Mouse (Mus musculus): ENCODE measurements around the gene Ngly1. TPM values are rescaled to one million over a fixed set of nuclear protein-coding genes. Genes with fewer than 3 reads are reported as not detected.

Ngly1 gene
- polyA plus RNA-seq, 1 experiment from 2014 or later, result 30.4 TPM

DNA sequence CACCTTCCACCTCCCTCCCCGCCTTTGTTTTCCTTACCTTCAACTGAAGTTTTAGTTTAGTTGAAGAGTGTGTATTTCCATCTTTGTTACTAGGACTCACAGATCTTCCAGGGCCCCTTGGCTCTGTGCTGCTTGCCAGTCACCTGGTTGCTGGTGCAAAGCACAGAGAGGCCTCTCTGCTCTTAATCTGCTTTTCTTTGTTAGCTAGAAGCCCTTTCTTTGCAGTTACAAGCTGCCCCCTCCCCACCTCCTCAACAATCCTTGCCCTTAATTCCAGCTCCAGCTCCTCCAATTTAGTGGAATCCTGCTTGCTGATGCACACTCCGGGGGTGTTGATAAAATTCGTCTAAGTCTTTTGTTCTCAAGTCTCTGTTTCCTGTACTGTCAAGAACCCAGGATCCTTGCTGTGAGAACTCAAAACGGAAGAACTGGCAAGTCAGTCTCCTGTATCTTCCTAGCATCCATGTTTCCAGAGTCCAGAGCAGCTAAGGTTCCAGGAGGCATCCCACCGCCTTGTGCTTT lies 79.9 kb downstream of the Ngly1 start:
- Histone ChIP-seq H3K4me1 (ENCODE audit: insufficient read depth) (peaks cover 6% of the 10 kb centered on the region; the same call in 1 of the 2 replicates), H3K4me3 (ENCODE audit: low read depth, low read length) (no peak overlapping the region), H3K4me2 (no peak overlapping the region), H3K9ac (no peak overlapping the region; the same call in 1 of the 2 replicates), H3K9me3 (ENCODE audit: low read depth, low read length) (no peaks in the 10 kb centered on the region), H3K27ac (ENCODE audit: low read depth) (peak overlapping the region; percentile 42; the same call in 1 of the 2 replicates), H3K27me3 (ENCODE audit: insufficient read depth, low read length) (no peaks in the 10 kb centered on the region), H3K36me3 (ENCODE audit: insufficient read depth) (no peaks in the 10 kb centered on the region)
- ATAC-seq (ENCODE audit: insufficient read depth), result no peak
- no peak for DNase-seq
- 36% methylated on average over 5 of the region's 5 CpGs for WGBS
- no peak for TF ChIP-seq CTCF (IDR thresholded peaks at IDR 0.05; ENCODE audit: low read depth)

DNA sequence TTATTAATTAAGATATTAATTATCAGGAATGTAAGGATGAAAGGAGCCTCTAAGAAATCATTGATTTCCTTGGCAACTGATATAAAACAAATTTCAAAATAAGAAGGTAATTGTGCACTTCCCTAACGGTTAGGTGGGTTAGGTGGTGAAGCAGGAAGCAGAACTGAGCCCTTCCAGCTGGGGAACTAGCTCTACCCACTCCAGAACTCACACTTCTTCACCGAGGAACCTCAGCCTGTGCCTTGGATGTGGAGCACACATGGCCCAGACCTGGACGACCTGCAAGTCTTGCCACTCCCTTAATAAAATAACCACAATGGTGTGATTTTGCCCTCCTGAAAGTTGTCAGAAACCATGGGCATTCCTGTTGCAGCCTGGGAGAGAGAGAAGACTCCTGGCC lies 80.7 kb downstream of the Ngly1 start:
- H3K27ac ChIP-seq (ENCODE audit: low read depth), result no peak overlapping the region
- no peak for DNase-seq
- H3K9me3 ChIP-seq (ENCODE audit: low read depth, low read length), result no peaks in the 10 kb centered on the region
- 62% methylated on average over 3 of the region's 3 CpGs for WGBS
- TF ChIP-seq CTCF (IDR thresholded peaks at IDR 0.05; ENCODE audit: low read depth), result no peak
- no peaks in the 10 kb centered on the region for H3K27me3 ChIP-seq (ENCODE audit: insufficient read depth, low read length)
- peaks cover 6% of the 10 kb centered on the region; the same call in 1 of the 2 replicates for H3K4me1 ChIP-seq (ENCODE audit: insufficient read depth)
- no peak overlapping the region for H3K9ac ChIP-seq
- no peak overlapping the region for H3K4me3 ChIP-seq (ENCODE audit: low read depth, low read length)
- no peak for ATAC-seq (ENCODE audit: insufficient read depth)
- H3K4me2 ChIP-seq, result no peak overlapping the region
- no peaks in the 10 kb centered on the region for H3K36me3 ChIP-seq (ENCODE audit: insufficient read depth)

DNA sequence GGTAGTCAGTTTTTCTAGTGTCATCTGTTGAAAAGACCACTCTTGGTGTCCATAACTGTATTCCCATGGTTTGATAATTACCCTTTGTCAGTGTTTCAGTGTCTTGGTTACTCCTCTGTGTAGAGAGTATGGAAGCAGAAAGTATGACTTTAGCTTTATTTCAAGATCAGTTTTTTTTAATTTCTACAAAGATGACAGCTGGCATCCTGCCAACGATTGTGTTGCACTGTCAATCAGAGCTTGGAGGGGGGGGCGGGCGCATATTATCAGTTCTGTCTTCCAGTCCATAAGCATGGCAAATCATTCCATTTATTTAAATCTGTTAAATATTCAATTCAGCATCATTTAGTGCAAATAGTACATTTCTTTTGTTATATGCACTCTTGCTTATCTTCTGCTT lies 85.2 kb downstream of the Ngly1 start:
- H3K36me3 ChIP-seq (ENCODE audit: insufficient read depth), result no peaks in the 10 kb centered on the region
- H3K4me2 ChIP-seq, result no peak overlapping the region
- ATAC-seq (ENCODE audit: insufficient read depth) (no peak), DNase-seq (no peak)
- no peak overlapping the region for H3K27ac ChIP-seq (ENCODE audit: low read depth)
- TF ChIP-seq CTCF (IDR thresholded peaks at IDR 0.05; ENCODE audit: low read depth), result no peak
- 85% methylated on average over 3 of the region's 3 CpGs for WGBS
- no peaks in the 10 kb centered on the region for H3K27me3 ChIP-seq (ENCODE audit: insufficient read depth, low read length)
- no peak overlapping the region for H3K4me3 ChIP-seq (ENCODE audit: low read depth, low read length)
- H3K4me1 ChIP-seq (ENCODE audit: insufficient read depth), result peaks cover 8% of the 10 kb centered on the region
- no peak overlapping the region for H3K9ac ChIP-seq
- no peaks in the 10 kb centered on the region for H3K9me3 ChIP-seq (ENCODE audit: low read depth, low read length)

- Histone ChIP-seq H3K27me3 (ENCODE audit: insufficient read depth, low read length) (no peaks in the 10 kb centered on the region), H3K36me3 (ENCODE audit: insufficient read depth) (no peaks in the 10 kb centered on the region), H3K9me3 (ENCODE audit: low read depth, low read length) (no peaks in the 10 kb centered on the region), H3K4me2 (no peak overlapping the region), H3K4me3 (ENCODE audit: low read depth, low read length) (no peak overlapping the region), H3K27ac (ENCODE audit: low read depth) (no peak overlapping the region), H3K4me1 (ENCODE audit: insufficient read depth) (peaks cover 5% of the 10 kb centered on the region), H3K9ac (no peak overlapping the region)
- no peak for DNase-seq
- 21% methylated on average over 3 of the region's 3 CpGs for WGBS
- TF ChIP-seq CTCF (IDR thresholded peaks at IDR 0.05; ENCODE audit: low read depth), result no peak
- ATAC-seq (ENCODE audit: insufficient read depth), result peak; percentile 24; the same call in 1 of the 2 replicates
These were observed 86.8 kb downstream of the Ngly1 start for GRCm38 (mm10) chr14:16335835-16336417.

GRCm38 (mm10) chr14:16347505-16347904 lies 98.4 kb downstream of the Ngly1 start:
- no peak overlapping the region for H3K27ac ChIP-seq (ENCODE audit: low read depth)
- ATAC-seq (ENCODE audit: insufficient read depth) (no peak), DNase-seq (no peak)
- H3K27me3 ChIP-seq (ENCODE audit: insufficient read depth, low read length), result no peaks in the 10 kb centered on the region
- no peak overlapping the region for H3K4me3 ChIP-seq (ENCODE audit: low read depth, low read length)
- no peak overlapping the region for H3K9ac ChIP-seq
- no peak overlapping the region for H3K4me2 ChIP-seq
- H3K36me3 ChIP-seq (ENCODE audit: insufficient read depth), result no peaks in the 10 kb centered on the region
- no peaks in the 10 kb centered on the region for H3K9me3 ChIP-seq (ENCODE audit: low read depth, low read length)
- H3K4me1 ChIP-seq (ENCODE audit: insufficient read depth), result no peaks in the 10 kb centered on the region
- TF ChIP-seq CTCF (IDR thresholded peaks at IDR 0.05; ENCODE audit: low read depth), result no peak
- 64% methylated on average over 9 of the region's 9 CpGs for WGBS

DNA sequence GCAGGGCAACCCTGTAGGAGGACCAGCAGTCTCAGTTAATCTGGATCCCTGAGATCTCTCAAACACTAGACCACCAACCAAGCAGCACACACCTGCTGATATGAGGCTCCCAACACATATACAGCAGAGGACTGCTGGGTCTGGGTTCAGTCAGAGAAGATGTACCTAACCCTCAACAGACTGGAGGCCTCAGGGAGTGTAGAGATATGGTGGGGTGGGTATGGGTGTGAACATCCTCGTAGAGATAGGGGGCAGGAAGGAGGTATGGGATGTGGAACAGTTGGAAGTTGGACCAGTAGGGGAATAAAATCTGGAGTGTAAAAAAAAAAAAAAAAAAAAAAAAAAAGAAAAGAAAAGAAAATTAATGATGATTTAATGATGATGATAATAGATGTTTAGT lies 110.6 kb downstream of the Ngly1 start:
- DNase-seq (no peak), ATAC-seq (ENCODE audit: insufficient read depth) (no peak)
- no peaks in the 10 kb centered on the region for H3K36me3 ChIP-seq (ENCODE audit: insufficient read depth)
- no peaks in the 10 kb centered on the region for H3K9me3 ChIP-seq (ENCODE audit: low read depth, low read length)
- H3K4me1 ChIP-seq (ENCODE audit: insufficient read depth), result no peaks in the 10 kb centered on the region
- H3K27me3 ChIP-seq (ENCODE audit: insufficient read depth, low read length), result no peaks in the 10 kb centered on the region
- TF ChIP-seq CTCF (IDR thresholded peaks at IDR 0.05; ENCODE audit: low read depth), result no peak
- no peak overlapping the region for H3K9ac ChIP-seq
- no peak overlapping the region for H3K4me2 ChIP-seq
- H3K4me3 ChIP-seq (ENCODE audit: low read depth, low read length), result no peak overlapping the region
- no peak overlapping the region for H3K27ac ChIP-seq (ENCODE audit: low read depth)
- 46% methylated on average over 1 of the region's 1 CpGs for WGBS

Other genes starting within 250 kb of the Ngly1 start
- 1.6 and 2.1 TPM in 2 replicates for gene Oxsm, start 528 bp downstream of the Ngly1 start, polyA plus RNA-seq (2014; fragmentation: Nextera tagmentation; extraction: Ambion mirVana)
- 101 and 103 TPM in 2 replicates for gene Top2b, start 115.9 kb downstream of the Ngly1 start, polyA plus RNA-seq (2014; fragmentation: Nextera tagmentation; extraction: Ambion mirVana)

Measured in lung, embryonic 14.5 days (tissue).